In the genomic region with DNA sequence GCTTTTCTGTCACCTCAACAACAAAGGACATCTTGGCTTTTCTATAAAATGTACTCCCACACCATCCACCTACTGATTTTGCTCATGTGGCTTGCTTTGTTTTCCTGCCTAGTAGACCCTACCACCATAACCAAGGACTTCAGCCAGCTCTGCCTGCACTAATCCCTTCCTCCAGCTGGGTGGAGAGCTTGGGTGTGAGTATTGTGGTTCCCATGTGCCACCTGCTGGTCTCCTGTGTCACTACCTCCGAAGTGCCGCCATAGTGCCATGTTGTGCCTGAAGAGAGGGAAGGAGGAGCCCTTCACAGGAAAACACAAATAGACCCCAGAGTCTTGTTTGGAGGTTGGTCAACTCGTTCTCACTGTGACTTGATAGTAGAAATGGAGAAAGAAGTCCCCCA, we compare ENCODE assay signal across 8 mouse cellular contexts.
DNase-seq lines count a peak whose midpoint lies in the region; ATAC-seq and TF ChIP-seq lines count a peak whose summit lies in the region.

No protein-coding gene starts in this region.

- no peaks in the 10 kb centered on the region for H3K36me3 ChIP-seq in liver, adult 2 months (ENCODE audit: control insufficient read depth, insufficient read depth, low read length)
- no peaks in the 10 kb centered on the region for H3K36me3 ChIP-seq in liver, embryonic 12.5 days

- no peak overlapping the region for H3K9ac ChIP-seq in liver, adult 2 months (ENCODE audit: low read depth, low read length)
- H3K9ac ChIP-seq in liver, embryonic 12.5 days, result no peak overlapping the region

- no peak overlapping the region for H3K4me3 ChIP-seq in liver, adult 2 months (ENCODE audit: insufficient read depth, low read depth, low read length)
- H3K4me3 ChIP-seq in liver, embryonic 12.5 days, result no peak overlapping the region
- H3K4me3 ChIP-seq in cerebellum, adult 2 months (replicated peaks; ENCODE audit: insufficient read depth, low read depth, low read length), result no peak overlapping the region

- peak; percentile 27 for DNase-seq in liver, adult 2 months (ENCODE audit: extremely low read depth, low read depth, low spot score)
- peak; percentile 72 to 77 for DNase-seq in cerebellum, adult 2 months
- DNase-seq in forelimb bud, embryonic 11.5 days (ENCODE audit: low read depth, low spot score), result peak; percentile 78
- DNase-seq in hindlimb bud, embryonic 11.5 days (ENCODE audit: extremely low spot score, low read depth, low spot score), result peak; percentile 44
- DNase-seq in layer of hippocampus, postnatal 36 days, result peak; percentile 66 to 67
- DNase-seq in mesoderm, embryonic 11.5 days (ENCODE audit: low read depth, low spot score), result peak; percentile 78
- peak; percentile 72 for DNase-seq in right cerebral cortex, postnatal 25 days

- no peaks in the 10 kb centered on the region for H3K27me3 ChIP-seq in liver, adult 2 months (ENCODE audit: control insufficient read depth, insufficient read depth, low read length)
- H3K27me3 ChIP-seq in liver, embryonic 12.5 days (replicated peaks), result no peaks in the 10 kb centered on the region
- no peaks in the 10 kb centered on the region for H3K27me3 ChIP-seq in cerebellum, adult 2 months (ENCODE audit: control insufficient read depth, insufficient read depth, low read length)

- TF ChIP-seq CTCF in liver, adult 2 months (IDR thresholded peaks at IDR 0.05; ENCODE audit: low read depth, low read length), result peak; percentile 88
- peak; percentile 94 for TF ChIP-seq CTCF in cerebellum, adult 2 months (IDR thresholded peaks at IDR 0.05; ENCODE audit: borderline replicate concordance, insufficient read depth, low read depth, low read length)

- no peak overlapping the region for H3K27ac ChIP-seq in liver, adult 2 months (replicated peaks; ENCODE audit: insufficient read depth, low read depth, low read length)
- H3K27ac ChIP-seq in liver, embryonic 12.5 days, result no peak overlapping the region
- H3K27ac ChIP-seq in cerebellum, adult 2 months (ENCODE audit: insufficient read depth, low read length), result no peak overlapping the region

- ATAC-seq in liver, embryonic 12.5 days, result no peak

- H3K4me2 ChIP-seq in liver, embryonic 12.5 days, result no peak overlapping the region

- H3K4me1 ChIP-seq in liver, adult 2 months (ENCODE audit: control insufficient read depth, insufficient read depth, low read length), result no peaks in the 10 kb centered on the region
- H3K4me1 ChIP-seq in liver, embryonic 12.5 days, result no peaks in the 10 kb centered on the region
- H3K4me1 ChIP-seq in cerebellum, adult 2 months (ENCODE audit: control insufficient read depth, insufficient read depth, low read length), result no peaks in the 10 kb centered on the region

- TF ChIP-seq POLR2A in liver, adult 2 months (IDR thresholded peaks at IDR 0.05; ENCODE audit: extremely low read depth, insufficient read depth, low read length), result no peak
- no peak for TF ChIP-seq POLR2A in cerebellum, adult 2 months (IDR thresholded peaks at IDR 0.05; ENCODE audit: borderline replicate concordance, insufficient read depth, low read length)

- WGBS in liver, adult 2 months, result 2% methylated on average over 3 of the region's 3 CpGs
- 9% methylated on average over 3 of the region's 3 CpGs for WGBS in liver, embryonic 12.5 days (ENCODE audit: insufficient replicate concordance)
- 9% methylated on average over 3 of the region's 3 CpGs for WGBS in cerebellum, adult 2 months

- H3K79me2 ChIP-seq in liver, adult 2 months (ENCODE audit: control insufficient read depth, insufficient read depth, low read length), result no peaks in the 10 kb centered on the region

- H3K9me3 ChIP-seq in liver, embryonic 12.5 days (replicated peaks), result no peaks in the 10 kb centered on the region

Comparison
In these comparisons a context has a peak if more than half of its experiments do, and no peak if none do; other contexts are left out.
1. DNase-seq: peak in every context shown above with its lines; median percentile 78 in forelimb bud, embryonic 11.5 days; 78 in mesoderm, embryonic 11.5 days; 74 in cerebellum, adult 2 months; 72 in right cerebral cortex, postnatal 25 days; 66 in layer of hippocampus, postnatal 36 days; 44 in hindlimb bud, embryonic 11.5 days; 27 in liver, adult 2 months.